Mouse (Mus musculus): Measurements from ENCODE around the gene P4ha3. TPM values are rescaled to one million over a fixed set of nuclear protein-coding genes. Genes with fewer than 3 reads are reported as not detected.

Gene P4ha3
- polyA plus RNA-seq, 1 experiment from 2014 or later: 24.0 TPM

DNA sequence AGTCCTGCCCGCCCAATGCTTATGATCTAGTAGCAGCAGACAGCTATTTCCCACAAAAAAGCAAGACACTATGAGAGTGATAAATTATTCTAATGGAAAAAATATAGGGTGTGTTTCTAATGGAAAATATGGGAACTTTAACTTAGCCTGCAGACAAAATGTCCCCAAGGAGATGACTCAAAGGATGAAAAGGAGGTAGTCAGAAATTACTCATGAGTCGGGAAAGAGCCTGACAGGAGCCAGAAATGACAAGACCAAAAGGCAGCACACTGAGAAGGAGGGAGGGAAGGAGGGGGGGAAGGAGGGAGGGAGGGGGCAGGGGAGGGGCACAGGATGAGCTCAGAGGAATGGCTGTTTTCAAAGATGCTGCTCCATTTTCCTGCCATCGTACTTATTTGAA is 3.7 kb upstream of the P4ha3 start:
- Histone ChIP-seq H3K27ac (no peak overlapping the region), H3K4me3 (no peak overlapping the region), H3K9me3 (no peaks in the 10 kb centered on the region), H3K4me1 (peaks cover 17% of the 10 kb centered on the region), H3K36me3 (no peaks in the 10 kb centered on the region), H3K9ac (no peak overlapping the region), H3K27me3 (no peaks in the 10 kb centered on the region), H3K4me2 (no peak overlapping the region)
- no peak for ATAC-seq (ENCODE audit: insufficient number of reproducible peaks, low FRiP score, low TSS enrichment, low read depth)
- 51% methylated on average over 3 of the region's 3 CpGs for WGBS

DNA sequence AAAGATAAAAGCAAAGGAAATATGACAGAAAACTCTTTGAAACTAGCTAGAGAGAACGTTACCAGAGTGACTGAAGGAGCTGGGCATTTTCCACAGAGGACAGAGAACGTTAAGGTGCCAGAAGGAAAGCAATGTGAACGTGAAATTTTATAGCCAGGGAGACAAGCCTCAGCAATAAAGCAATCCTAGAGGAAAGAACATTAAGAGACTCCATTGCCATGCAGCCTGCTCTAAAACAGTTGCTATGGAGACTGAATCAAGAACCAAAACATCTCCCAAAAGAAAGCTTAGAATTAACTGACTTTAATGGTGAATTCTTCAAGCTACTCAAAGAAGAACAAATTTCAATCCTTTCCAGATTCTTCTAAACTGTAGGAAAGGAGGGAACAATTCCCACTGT is 2.0 kb upstream of the P4ha3 start:
- 17% methylated on average over 3 of the region's 3 CpGs for WGBS
- H3K9me3 ChIP-seq: no peaks in the 10 kb centered on the region
- H3K36me3 ChIP-seq: no peaks in the 10 kb centered on the region
- H3K4me2 ChIP-seq: no peak overlapping the region
- peak overlapping the region; percentile 17; the same call in 1 of the 2 replicates for H3K27ac ChIP-seq
- H3K4me1 ChIP-seq: peaks cover 30% of the 10 kb centered on the region
- no peak overlapping the region for H3K4me3 ChIP-seq
- no peak overlapping the region for H3K9ac ChIP-seq
- ATAC-seq (ENCODE audit: insufficient number of reproducible peaks, low FRiP score, low TSS enrichment, low read depth): no peak
- no peaks in the 10 kb centered on the region for H3K27me3 ChIP-seq

DNA sequence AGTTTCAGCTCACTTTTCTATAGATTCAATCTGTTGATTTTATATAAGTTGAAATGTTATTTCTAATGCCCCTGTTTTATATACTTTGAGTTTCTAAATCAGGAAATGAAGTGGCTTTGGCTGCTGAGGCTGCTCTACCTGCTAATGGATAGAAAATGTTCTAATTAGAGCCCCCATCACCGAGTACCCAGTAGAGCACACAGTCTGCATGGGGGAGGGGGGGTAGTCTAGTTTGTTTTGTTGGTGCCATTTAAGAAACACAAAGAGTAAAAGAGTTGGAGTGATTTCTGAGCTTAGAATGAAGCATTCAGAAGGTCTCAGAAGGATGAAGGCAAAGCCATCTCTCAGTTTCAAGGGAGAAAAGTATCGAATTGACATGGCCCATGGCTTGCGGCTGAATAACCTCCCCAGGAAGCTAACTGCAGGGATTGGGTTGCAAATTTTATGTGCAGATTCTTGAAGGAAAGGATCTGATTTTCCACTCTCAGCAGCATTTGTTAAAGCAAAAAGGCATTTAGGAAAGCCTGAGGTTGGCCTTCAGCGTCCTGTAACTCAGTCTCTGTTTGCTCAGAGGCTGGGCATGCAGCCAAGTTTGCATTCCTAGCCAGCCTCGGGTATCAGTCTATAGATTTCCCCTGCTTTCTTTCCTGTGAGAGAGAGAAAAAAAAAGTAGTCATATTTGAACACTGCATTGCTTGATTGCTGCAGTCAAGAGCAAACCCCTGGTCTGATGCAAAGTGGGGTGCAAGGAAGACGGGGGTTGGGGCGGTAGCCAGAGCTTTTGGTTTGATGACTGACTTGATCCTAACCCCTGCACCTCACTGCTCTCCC is 2.6 kb downstream of the P4ha3 start:
- Histone ChIP-seq H3K9ac (0 out of 2 replicates have a peak overlapping the region, but pooled peaks have one; percentile 4), H3K4me2 (peak overlapping the region; percentile 52), H3K4me3 (peak overlapping the region; percentile 25), H3K36me3 (0 out of 2 replicates have a peak, but pooled peaks cover 7% of the 10 kb centered on the region), H3K4me1 (peaks cover 45% of the 10 kb centered on the region), H3K27me3 (no peaks in the 10 kb centered on the region), H3K27ac (peak overlapping the region; percentile 98), H3K9me3 (no peaks in the 10 kb centered on the region)
- 2% methylated on average over 7 of the region's 7 CpGs for WGBS
- ATAC-seq (ENCODE audit: insufficient number of reproducible peaks, low FRiP score, low TSS enrichment, low read depth): peak; percentile 90

DNA sequence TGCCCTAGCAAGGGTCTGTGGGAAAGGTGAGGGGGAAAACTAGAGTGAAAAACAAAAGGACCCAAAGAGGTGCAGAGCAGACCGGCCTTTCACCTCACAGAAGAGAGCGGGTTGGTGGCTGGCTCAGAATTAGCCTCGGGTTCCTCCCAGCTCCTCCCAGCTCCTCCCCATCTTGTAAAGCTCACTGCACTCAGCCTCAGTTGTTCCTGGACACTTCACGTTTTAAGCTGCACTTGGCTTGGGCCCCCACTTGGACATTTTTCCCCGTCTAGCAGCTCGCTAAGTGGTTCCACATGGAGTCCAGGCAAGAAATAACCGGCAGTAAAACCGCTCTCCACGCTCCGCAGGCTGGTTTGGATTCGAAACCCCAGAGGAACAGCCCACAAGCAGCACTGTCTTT is 3.3 kb downstream of the P4ha3 start:
- H3K4me3 ChIP-seq: peak overlapping the region; percentile 25
- peak overlapping the region; percentile 98 for H3K27ac ChIP-seq
- peaks cover 14% of the 10 kb centered on the region; the same call in 1 of the 2 replicates for H3K36me3 ChIP-seq
- H3K4me2 ChIP-seq: peak overlapping the region; percentile 52
- ATAC-seq (ENCODE audit: insufficient number of reproducible peaks, low FRiP score, low TSS enrichment, low read depth): peak; percentile 92
- H3K4me1 ChIP-seq: peaks cover 45% of the 10 kb centered on the region
- H3K9ac ChIP-seq: 0 out of 2 replicates have a peak overlapping the region, but pooled peaks have one; percentile 4
- H3K27me3 ChIP-seq: no peaks in the 10 kb centered on the region
- 17% methylated on average over 11 of the region's 11 CpGs for WGBS
- H3K9me3 ChIP-seq: no peaks in the 10 kb centered on the region

DNA sequence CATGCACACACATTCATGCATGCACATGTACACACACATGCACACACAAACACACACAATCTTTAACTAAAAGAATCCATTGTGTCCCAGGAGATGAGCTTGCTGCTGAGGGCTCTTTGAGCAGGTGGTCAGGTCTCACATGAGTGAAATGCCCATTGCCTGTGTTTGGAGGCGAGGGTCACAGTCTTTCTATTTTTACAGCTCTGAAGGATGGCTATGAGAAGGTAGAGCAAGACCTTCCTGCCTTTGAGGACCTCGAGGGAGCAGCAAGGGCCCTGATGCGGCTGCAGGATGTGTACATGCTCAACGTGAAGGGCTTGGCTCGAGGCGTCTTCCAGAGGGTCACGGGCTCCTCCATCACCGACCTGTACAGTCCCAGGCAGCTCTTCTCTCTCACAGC is 8.2 kb downstream of the P4ha3 start:
- H3K4me3 ChIP-seq: no peak overlapping the region
- whole genome bisulfite sequencing: 84% methylated on average over 8 of the region's 8 CpGs
- peaks cover 12% of the 10 kb centered on the region for H3K4me1 ChIP-seq
- no peaks in the 10 kb centered on the region for H3K9me3 ChIP-seq
- no peak overlapping the region for H3K27ac ChIP-seq
- H3K9ac ChIP-seq: no peak overlapping the region
- no peaks in the 10 kb centered on the region for H3K27me3 ChIP-seq
- H3K36me3 ChIP-seq: peaks cover 30% of the 10 kb centered on the region
- no peak overlapping the region for H3K4me2 ChIP-seq
- ATAC-seq (ENCODE audit: insufficient number of reproducible peaks, low FRiP score, low TSS enrichment, low read depth): no peak

DNA sequence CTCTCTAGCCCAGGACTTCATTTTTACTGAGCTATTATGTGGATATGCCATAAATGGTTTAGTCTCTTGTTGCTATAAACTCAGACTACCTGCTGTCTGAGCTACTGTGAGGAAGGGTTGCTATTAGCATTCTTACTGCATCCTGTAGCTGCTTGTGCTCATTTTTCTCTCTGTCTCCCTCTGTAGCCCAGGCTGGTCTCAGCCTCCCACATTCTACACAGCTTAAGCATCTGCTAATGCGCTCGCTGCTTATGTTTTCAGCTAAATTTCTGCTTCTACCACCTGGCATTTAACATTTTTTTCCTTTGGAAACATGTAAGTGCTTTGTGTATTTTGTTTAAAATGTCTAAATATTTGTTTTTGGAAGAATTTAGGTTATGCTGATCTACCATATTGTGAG is 10.4 kb downstream of the P4ha3 start:
- Histone ChIP-seq H3K9me3 (no peaks in the 10 kb centered on the region), H3K27ac (no peak overlapping the region), H3K4me2 (no peak overlapping the region), H3K27me3 (no peaks in the 10 kb centered on the region), H3K4me1 (peaks cover 7% of the 10 kb centered on the region; the same call in 1 of the 2 replicates), H3K4me3 (no peak overlapping the region), H3K36me3 (peaks cover 25% of the 10 kb centered on the region), H3K9ac (no peak overlapping the region)
- no peak for ATAC-seq (ENCODE audit: insufficient number of reproducible peaks, low FRiP score, low TSS enrichment, low read depth)
- WGBS: 84% methylated on average over 2 of the region's 2 CpGs

DNA sequence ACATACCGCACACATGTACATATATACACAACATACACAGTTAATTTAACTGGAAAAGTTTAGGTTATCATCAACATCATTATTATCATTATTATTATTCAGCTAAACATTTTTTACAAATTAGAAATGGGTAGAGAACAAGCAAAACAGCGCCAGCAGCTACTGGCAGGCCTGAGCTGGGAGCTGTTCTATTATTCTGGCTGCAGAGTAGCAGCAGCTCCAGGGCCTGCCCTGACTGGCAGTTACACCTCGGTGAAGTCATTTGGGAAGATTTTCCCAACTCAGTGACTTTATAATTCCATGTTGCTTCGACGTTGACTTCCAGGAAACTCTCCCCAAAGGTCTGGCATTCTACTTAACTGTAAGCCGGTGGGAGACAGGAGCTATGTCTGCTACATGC is 11.4 kb downstream of the P4ha3 start:
- Histone ChIP-seq H3K4me3 (no peak overlapping the region), H3K27me3 (no peaks in the 10 kb centered on the region), H3K4me1 (peaks cover 7% of the 10 kb centered on the region; the same call in 1 of the 2 replicates), H3K4me2 (no peak overlapping the region), H3K36me3 (peaks cover 23% of the 10 kb centered on the region), H3K9ac (no peak overlapping the region), H3K9me3 (no peaks in the 10 kb centered on the region), H3K27ac (0 out of 2 replicates have a peak overlapping the region, but pooled peaks have one; percentile 1)
- 55% methylated on average over 6 of the region's 6 CpGs for WGBS
- ATAC-seq (ENCODE audit: insufficient number of reproducible peaks, low FRiP score, low TSS enrichment, low read depth): 0 out of 2 replicates have a peak, but pooled peaks have one; percentile 55

DNA sequence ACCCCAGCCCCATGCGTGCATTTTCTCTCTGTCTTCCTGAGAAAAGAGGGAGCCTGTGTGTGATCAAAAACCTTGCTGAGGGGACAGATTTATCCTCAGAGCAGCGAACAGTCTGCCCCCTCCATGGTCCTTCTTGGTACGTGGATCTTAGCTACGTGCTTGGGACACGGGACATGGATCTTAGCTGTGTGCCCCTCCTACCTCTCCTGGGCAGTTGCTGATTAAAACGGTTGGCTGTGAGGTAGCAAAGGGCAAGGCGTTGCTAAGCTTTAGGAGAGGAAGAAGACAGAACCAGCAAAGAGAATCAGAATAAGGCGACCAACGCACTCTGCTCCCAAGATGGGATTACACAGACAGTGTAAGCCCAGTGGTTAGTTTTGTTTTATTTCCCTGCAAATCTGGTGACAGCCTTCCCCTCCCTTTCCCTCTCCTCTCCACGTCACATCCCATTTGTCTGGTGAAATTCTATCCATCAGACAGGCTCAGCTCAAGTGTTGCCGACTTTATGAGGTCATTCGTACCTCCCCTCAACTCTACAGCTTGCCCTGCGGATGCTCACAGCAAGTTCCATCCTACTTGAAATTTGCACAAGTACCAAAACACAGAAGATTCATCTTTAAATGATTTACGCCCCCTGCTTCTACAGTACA is 13.7 kb downstream of the P4ha3 start:
- peaks cover 14% of the 10 kb centered on the region for H3K36me3 ChIP-seq
- no peak overlapping the region for H3K9ac ChIP-seq
- H3K4me1 ChIP-seq: peaks cover 11% of the 10 kb centered on the region; the same call in 1 of the 2 replicates
- peak overlapping the region; percentile 35; the same call in 1 of the 2 replicates for H3K27ac ChIP-seq
- H3K27me3 ChIP-seq: no peaks in the 10 kb centered on the region
- no peak overlapping the region for H3K4me2 ChIP-seq
- no peak for ATAC-seq (ENCODE audit: insufficient number of reproducible peaks, low FRiP score, low TSS enrichment, low read depth)
- no peaks in the 10 kb centered on the region for H3K9me3 ChIP-seq
- H3K4me3 ChIP-seq: no peak overlapping the region
- 49% methylated on average over 14 of the region's 14 CpGs for WGBS

DNA sequence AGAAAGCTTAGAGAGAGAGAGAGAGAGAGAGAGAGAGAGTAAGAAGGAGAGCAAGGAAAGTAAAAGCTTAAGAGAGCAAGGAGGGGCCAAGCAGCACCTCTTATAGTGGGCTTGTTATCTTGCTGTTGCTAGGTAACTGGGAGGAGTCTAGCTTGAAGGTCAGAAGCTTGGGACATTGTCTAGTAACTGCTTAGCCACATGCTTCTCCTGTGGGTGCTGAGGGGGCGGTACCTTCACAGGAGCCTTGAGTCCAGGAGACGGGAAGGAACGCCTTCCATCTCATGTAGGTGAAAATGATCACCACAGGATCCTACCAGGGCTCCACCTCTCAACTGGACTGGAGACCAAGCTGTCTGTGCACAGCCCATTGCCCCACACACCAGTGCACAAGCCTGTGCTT is 16.1 kb downstream of the P4ha3 start:
- no peaks in the 10 kb centered on the region for H3K9me3 ChIP-seq
- no peak overlapping the region for H3K4me2 ChIP-seq
- no peaks in the 10 kb centered on the region for H3K27me3 ChIP-seq
- no peak overlapping the region for H3K4me3 ChIP-seq
- H3K27ac ChIP-seq: peak overlapping the region; percentile 80
- 79% methylated on average over 3 of the region's 3 CpGs for WGBS
- H3K9ac ChIP-seq: no peak overlapping the region
- no peaks in the 10 kb centered on the region for H3K36me3 ChIP-seq
- H3K4me1 ChIP-seq: peaks cover 11% of the 10 kb centered on the region; the same call in 1 of the 2 replicates
- ATAC-seq (ENCODE audit: insufficient number of reproducible peaks, low FRiP score, low TSS enrichment, low read depth): no peak

DNA sequence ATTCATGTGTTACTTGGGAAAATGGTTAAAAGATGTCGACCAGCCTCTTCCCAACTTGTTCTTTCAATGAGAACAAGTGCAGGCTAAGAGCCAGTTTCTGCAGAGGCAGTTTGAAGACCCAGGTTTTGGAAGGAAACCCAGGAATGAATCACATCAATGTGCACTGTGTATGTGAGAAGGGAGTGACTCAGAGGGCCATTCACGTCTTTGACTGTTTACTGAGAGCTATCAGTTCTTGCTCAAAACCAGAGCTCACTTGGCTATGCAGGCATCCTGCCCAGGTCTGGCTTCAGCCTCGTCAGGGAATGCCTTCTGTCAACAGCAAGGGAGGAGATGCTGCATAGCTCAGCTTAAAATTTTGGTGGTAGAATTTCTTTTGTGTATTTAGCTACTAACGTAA is 17.0 kb downstream of the P4ha3 start:
- Histone ChIP-seq H3K27ac (peak overlapping the region; percentile 80), H3K9ac (no peak overlapping the region), H3K9me3 (no peaks in the 10 kb centered on the region), H3K27me3 (no peaks in the 10 kb centered on the region), H3K36me3 (no peaks in the 10 kb centered on the region), H3K4me2 (no peak overlapping the region), H3K4me1 (peaks cover 11% of the 10 kb centered on the region; the same call in 1 of the 2 replicates), H3K4me3 (no peak overlapping the region)
- 39% methylated on average over 4 of the region's 4 CpGs for WGBS
- ATAC-seq (ENCODE audit: insufficient number of reproducible peaks, low FRiP score, low TSS enrichment, low read depth): peak; percentile 76

DNA sequence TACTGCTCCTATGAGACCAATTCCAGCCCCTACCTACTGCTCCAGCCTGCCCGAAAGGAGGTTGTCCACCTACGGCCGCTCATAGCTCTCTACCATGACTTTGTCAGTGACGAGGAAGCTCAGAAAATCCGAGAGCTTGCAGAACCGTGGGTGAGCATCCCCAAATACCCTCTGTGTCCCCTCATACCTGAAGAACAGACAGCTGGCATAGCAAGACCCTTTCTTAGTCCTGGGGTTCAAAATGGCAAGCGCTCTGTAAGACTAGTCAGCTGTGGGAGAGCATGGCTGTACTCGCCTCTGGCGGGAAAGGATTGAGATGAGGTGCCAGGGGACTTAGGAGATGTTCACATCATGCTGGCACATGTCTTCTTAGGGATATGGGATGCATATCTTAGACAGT is 20.6 kb downstream of the P4ha3 start:
- Histone ChIP-seq H3K27ac (no peak overlapping the region), H3K4me3 (no peak overlapping the region), H3K4me1 (peaks cover 22% of the 10 kb centered on the region), H3K9me3 (no peaks in the 10 kb centered on the region), H3K9ac (no peak overlapping the region), H3K36me3 (peaks cover 2% of the 10 kb centered on the region; the same call in 1 of the 2 replicates), H3K27me3 (no peaks in the 10 kb centered on the region), H3K4me2 (no peak overlapping the region)
- WGBS: 93% methylated on average over 9 of the region's 9 CpGs
- no peak for ATAC-seq (ENCODE audit: insufficient number of reproducible peaks, low FRiP score, low TSS enrichment, low read depth)

Measured in limb, embryonic 15.5 days (tissue).